Mouse (Mus musculus): ENCODE results near the gene 1700093K21Rik.
"Not testable (repeated sequence)": the region's sequence is repeated elsewhere in the genome, so short reads cannot be mapped to it uniquely, and the experiment has no call there.

The 1700093K21Rik gene

DNA sequence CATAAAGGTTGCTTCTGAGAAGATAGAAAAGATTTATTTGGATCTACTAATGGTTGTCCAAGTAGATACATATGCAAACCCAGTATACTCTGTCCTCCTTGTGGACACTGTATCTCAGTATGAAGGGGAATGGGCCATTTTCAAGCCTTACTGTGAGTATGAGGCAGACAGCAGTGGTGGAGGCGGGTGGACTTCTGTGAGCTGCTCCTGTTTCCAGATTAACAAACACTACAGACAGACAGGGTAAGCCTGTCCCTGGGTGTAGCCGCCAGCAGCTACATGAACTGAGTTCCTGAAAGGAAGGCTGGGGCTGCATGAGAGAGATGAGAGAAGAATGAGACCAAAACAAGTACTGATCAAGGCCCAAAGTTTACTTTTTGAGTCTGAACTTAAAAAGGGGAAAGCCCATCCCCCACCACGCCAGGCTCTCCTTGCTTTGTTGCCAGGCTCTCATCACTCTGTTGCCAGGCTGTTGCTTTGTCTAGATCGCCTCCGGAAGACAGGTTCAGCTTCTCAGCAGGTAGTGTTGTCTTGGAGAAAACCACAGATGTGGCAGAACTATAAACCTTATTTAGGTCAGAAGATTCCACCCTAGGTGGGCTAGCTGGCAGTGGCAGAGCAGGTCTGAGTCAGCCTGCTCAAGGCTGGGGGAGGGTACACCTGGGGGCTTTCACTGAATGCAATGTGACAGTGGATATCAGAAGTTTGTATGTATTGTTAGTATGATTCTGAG is at the start of gene 1700093K21Rik:
Gene 1700093K21Rik (minus strand): TSS at position 683 of the 733 bp plus-strand sequence.
- in situ Hi-C loops (cut with MboI), result no loop called here

DNA sequence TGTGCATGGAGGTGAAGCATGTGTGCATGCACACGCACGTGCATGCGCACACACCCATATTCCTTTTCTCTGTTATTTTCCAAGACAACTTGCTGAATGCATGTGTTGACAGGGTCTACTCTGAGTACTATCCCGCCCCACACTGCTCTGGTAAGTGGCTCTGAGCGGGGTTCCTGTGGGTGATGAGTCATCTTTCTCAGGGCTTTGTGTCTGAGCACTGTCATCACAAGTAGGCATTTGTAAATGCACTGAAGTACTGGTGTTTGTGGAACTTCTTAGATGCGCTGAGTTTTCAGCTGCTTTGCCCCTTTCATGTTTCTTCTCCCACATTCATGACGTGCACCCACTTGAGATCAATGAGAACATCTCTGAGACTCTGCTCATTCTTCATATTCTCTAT is 49.2 kb upstream of the 1700093K21Rik start:
- in situ Hi-C loops (cut with MboI), result no loop called here

DNA sequence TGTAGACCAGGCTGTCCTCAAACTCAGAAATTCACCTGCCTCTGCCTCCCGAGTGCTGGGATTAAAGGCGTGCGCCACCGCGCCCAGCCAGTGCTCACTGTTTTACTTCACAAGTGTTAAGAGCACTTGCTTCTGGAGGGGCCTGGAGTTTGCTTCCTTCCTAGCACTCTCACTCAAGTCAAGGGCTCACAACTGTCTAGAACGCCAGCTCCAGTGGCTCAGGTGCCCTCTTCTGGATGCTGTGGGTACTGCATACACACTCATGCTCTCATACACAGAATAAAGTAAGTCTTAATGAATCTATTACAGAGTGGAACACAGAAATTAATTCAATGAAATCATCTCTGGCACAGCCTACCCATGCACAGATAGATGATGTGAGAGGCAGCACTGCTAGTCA is 44.8 kb upstream of the 1700093K21Rik start:
- in situ Hi-C loops (cut with MboI), result no loop called here

DNA sequence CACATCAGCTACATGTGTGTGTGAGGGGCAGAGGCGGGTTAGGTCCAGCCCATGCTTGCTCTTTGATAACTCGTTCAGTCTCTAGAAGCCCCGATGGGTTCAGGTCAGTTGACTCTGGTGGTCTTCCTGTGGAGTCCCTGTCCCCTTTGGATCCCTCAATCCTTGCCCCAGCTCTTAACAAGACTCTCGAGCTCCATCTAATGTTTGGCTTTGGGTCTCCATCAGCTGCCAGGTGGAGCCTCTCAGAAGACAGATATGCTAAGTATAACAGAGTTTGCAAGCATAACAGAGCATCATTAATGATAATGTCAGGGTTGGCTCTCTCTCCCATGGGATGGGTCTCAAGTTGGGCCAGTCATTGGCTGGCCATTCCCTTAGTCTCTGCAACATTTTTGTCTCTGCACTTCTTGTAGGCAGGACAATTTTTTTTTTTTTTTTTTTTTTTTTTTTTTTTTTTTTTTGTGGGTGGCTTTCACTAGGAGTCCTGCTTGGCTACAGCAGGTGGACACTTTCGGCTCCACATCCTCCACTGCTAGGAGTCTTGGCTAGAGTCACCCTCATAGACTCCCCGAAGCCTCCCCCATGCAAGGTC is 36.2 kb upstream of the 1700093K21Rik start:
- in situ Hi-C loops (cut with MboI), result no loop called here

DNA sequence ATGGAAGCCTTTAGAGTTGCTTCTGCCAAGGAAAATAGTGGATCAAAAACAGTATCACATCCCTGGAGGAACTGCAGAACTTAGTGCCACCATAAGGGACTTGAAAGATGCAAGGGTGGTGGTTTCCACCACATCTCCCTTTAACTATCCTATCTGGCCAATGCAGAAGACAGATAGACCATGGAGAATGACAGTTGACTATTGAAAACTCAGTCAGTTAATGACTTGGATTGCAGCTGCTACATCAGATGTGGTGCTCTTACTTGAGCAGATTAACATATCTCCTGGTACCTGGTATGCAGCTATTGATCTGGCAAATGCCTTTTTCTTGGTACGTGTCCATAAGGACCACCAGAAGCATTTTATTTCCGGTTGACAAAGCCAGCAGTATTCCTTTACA is 16.5 kb upstream of the 1700093K21Rik start:
- in situ Hi-C loops (cut with MboI), result no loop called here

DNA sequence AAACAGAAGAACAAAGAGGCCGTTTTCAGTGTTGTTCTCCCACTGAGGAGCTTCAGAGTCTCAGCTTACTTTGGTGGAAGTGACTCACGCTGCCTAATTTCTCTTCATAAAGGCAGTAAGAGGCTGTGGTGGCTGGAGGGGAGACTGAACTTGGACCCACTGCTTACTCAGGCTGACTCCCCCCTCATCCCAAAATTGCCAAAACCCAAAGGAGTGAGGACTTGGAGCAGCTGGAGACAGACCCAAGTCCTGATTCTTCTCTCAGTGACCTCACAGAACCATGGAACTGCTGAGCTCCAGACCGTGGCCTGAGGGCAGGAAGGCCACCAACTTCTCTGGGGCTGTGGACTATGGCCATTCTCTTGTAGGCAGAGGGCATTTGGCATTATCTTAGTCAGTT is 2.0 kb downstream of the 1700093K21Rik start:
- in situ Hi-C loops (cut with MboI), result no loop called here

DNA sequence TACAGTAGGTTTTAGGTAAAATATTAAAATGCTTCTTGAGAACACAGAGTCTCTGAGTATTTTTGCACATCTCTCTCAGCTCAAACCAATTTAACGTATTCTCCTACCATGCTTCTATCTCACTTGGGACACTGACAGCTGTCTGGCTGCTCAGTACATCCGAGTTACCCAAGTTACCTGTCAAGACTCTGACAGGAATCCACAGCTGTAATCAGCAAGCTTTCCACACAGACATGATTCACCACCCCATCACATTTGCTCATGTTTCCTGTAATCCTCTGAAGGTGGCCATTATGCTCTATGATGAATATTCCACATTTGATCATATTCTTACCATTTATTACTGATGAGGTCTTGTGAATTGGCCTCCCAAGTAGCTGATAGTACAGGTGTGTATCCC is 5.6 kb downstream of the 1700093K21Rik start:
- in situ Hi-C loops (cut with MboI), result no loop called here

DNA sequence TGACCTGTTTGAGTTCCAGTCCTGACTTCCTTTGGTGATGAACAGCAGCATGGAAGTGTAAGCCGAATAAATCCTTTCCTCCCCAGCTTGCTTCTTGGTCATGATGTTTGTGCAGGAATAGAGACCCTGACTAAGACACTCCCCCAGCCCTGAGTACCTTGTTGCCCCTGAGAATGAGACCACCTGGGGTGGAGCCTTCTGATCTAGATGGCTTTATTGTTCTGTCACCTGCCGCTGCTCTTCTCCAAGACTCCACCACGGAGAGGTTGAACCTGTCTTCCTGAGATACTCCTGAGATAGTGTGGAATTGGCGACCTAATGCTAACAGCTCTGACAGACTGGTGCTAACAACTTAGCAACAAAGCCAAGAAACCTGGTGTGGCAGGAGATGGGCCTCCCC is 6.2 kb downstream of the 1700093K21Rik start:
- in situ Hi-C loops (cut with MboI), result not testable (repeated sequence)

DNA sequence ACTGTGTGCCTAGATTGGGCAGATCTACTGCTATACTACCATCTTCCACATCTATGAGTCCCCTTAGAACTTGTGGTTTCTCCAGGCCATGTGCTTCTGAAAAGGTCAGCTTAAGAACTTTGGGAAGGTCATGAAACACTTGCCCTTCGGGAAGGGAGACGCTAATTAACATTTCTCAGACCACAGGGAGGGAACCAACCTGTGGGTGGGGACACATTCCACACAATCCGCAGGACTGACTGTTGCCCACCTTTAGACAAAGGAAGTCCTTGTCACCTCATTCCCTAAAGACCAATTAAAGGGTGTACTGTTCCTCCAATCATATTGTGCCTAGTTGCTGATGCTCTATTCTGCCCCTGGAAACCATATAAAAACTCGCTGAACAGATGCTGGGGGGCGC is 16.2 kb downstream of the 1700093K21Rik start:
- in situ Hi-C loops (cut with MboI), result not testable (repeated sequence)

DNA sequence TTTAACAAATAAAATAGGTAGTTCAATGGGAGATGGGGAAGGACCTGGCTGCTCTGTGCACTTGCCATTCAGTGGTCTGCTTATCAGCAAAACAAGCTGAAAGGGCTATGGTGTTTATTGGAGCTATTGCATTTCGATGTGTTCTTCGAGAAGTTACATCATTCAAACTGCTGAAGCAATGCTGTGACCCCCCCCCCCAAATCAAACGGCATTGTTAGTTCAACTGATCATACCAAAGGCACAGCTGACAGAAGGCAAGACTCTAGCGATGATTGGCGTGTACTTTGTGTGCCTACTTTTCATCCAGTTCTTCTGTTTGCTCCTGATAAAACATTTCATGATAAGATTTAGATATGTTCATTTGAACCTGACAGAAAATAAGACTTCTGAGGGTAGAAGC is 22.3 kb downstream of the 1700093K21Rik start:
- in situ Hi-C loops (cut with MboI), result no loop called here

DNA sequence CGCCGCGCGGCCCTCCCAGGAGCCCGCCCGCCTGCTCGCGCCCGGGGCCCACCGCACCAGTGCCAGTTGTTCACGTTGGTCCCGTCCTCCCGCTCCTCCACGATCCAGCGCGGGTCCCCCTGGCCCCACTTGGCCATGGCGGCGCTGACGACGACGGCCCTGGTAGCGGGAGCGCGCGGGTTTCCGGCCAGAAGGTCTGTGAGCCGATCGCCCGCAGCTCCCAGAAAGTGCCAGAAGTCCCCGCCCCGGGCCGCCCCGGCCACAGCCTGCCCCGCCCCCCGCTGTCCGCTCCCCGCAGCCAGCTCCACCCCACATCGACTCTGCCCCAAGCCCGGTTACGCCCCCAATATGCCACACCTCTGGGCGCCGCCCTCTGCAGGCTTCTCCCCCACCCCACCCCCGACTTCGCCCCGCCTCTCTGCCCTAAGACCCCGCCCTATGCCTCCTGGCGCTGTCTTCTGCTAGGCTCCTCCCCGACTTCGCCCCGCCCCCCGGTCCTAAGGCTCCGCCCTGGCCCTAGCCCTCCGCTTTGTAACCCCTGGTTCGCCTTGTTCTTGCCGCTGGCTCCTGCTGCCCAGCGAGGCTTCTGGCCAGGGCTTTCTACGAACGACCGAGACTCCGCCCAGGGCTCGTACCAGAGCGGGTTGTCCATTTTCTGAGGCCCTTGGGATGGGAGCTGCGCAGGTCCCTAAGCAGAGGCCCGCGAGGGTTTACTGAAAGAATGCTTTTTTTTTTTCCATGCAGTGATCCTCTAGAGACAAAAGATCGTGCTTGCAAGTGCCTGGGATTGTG is 23.0 kb downstream of the 1700093K21Rik start, which contains the start of gene Ahsa2:
Gene Ahsa2 (minus strand): TSS at position 313 of the 792 bp plus-strand sequence.
- in situ Hi-C loops (cut with MboI), result no loop called here

DNA sequence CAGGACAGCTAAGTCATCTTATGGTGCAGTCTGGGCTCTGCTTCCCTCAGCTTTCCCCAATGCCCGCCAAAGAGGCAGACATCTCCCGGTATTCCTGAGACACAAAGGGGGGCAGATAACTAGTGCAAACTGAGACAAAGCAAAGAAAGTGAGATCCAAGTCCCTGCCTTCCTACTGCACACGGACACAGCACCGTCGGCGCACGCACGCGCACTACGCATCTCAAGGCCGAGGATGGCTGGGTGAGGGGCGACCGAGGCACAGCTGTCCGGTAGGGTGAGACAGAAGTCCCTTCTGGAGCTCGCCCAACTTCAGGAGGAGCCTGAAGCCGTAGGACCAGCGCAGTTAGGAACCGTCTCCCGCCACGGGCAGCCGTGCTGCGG is 23.6 kb downstream of the 1700093K21Rik start:
- in situ Hi-C loops (cut with MboI), result no loop called here

DNA sequence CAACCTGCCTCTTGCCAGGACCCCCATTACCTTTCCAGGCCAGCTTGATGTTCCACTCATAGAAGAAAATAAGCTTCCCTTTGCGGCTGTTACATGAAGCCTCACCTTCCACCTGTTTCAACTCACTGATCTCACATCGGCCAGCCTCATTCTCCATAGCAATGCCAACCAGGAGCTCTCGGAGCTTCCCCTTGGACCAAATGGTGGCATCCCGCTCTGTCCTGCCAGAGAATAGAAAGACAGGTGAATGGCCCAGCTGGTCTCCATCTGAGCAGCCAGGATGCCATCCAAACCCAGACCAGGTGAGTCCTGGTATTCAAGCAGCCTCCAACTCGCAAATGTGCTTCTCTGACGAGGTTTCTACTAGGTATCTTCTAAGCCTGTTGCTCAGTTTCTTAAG is 24.3 kb downstream of the 1700093K21Rik start:
- in situ Hi-C loops (cut with MboI), result no loop called here

DNA sequence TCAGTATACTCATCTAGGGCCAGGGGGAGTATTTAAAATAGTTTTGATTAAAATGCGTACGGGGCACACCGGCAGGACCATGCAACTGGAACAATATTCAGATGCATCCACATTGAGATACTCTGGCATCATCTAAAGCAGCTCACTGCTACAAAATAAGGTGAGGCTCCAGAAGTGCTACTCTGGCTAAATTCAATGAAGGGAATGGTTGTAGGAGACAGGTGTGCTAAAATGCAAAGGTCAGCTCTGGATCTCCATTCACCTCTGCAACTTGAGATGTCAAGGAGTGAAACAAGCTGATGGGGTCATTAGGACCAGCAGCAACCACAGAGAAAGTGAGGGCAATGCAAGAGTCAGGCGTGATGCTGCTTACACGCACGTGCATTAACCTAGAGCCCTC is 25.7 kb downstream of the 1700093K21Rik start:
- in situ Hi-C loops (cut with MboI), result no loop called here

DNA sequence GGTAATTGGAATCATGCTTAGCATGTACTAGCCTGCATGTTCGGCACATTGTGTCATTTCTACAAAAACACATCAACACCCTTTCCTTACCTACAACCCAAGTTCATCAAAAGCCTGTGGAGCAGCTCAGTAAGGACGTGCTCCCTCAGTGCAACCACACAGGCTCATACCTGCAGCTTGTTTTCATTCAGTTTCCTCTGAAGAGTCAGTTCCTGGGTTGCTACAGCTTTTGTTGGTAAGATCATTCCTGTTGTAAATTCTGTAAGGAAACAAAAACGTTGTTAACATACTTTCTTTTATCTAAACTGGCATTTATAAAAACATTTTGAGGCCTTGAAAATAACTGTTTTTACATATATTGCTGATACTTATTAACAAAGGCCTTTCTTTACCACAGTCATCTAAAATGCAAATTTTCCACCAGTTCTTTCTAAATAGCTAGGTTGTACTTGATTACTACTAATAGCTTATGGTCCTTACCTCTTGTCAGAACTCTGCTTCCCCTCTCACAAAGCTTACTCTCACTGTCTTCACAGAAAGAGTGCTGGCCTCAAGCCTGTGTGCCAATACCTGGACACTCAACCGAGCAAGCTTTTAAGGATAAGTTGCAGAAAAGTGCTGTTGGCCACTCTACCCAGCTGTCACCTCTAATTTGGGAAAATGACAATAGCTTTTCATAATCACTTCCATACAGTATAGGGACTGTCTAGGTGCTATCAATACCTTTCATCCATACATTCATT is 28.7 kb downstream of the 1700093K21Rik start:
- in situ Hi-C loops (cut with MboI), result no loop called here

DNA sequence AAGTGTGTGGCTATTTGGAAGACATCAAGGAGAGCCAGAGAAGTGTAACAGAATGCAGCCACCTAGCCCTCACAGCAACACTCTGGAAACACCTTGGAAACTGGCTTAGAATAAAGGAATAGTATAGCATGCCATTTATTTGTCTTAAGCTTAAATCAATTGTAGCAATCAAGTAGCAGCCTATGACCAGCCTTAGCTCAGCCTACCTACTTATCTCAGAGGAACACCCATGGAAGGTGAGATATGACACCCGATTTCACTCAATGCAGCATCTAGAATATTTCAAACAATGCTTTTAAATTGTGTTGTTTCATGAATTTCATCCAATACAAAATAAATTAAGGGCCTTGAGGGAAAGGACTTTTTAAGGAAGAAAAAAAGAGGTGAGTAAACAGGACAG is 31.0 kb downstream of the 1700093K21Rik start:
- in situ Hi-C loops (cut with MboI), result no loop called here

Data from mature B cell (primary cell).